Mouse (Mus musculus) limb, embryonic 14.5 days (tissue): ENCODE measurements around the gene Hip1r. TPM values are rescaled to one million over a fixed set of nuclear protein-coding genes. Genes with fewer than 3 reads are reported as not detected.
"Not testable (repeated sequence)": the region's sequence is repeated elsewhere in the genome, so short reads cannot be mapped to it uniquely, and the experiment has no call there.

Source experiments
- ATAC-seq: fragments of 200-750 bp; cut with Nextera tagmentation; 2 replicates; pipeline ENCODE4 v1.8.0; 2017; ENCODE audit warnings: low read depth, moderate number of reproducible peaks, moderate TSS enrichment; ENCODE audit not compliant: low FRiP score
- DNase-seq: peaks from one replicate; pipeline ENCODE4 v3.0.0-alpha.2; 2015; ENCODE audit warnings: low spot score
- H3K27ac ChIP-seq: fragments of 300-500 bp; sonication (generic); replicated peaks from 2 replicates; pipeline ENCODE4 v1.5.1; 2014; ENCODE audit warnings: low read depth, mild to moderate bottlenecking, low read length, moderate library complexity, mixed read lengths
- H3K27me3 ChIP-seq: fragments of 300-500 bp; sonication (generic); 2 replicates; pipeline ENCODE4 v1.6.1; 2014; ENCODE audit warnings: low read length, mixed read lengths; ENCODE audit not compliant: control insufficient read depth, insufficient read depth
- H3K36me3 ChIP-seq: fragments of 300-500 bp; sonication (generic); 2 replicates; pipeline ENCODE4 v1.6.1; 2014; ENCODE audit warnings: mild to moderate bottlenecking, low read length, moderate library complexity, mixed read lengths; ENCODE audit not compliant: control insufficient read depth, insufficient read depth
- H3K4me1 ChIP-seq: fragments of 300-500 bp; sonication (generic); 2 replicates; pipeline ENCODE4 v1.6.1; 2014; ENCODE audit warnings: antibody characterized with exemption, low read length, mixed read lengths; ENCODE audit not compliant: control insufficient read depth, insufficient read depth
- H3K4me2 ChIP-seq: fragments of 300-500 bp; sonication (generic); replicated peaks from 2 replicates; pipeline ENCODE4 v1.6.1; 2014; ENCODE audit warnings: low read depth, mild to moderate bottlenecking, low read length, moderate library complexity; ENCODE audit not compliant: severe bottlenecking
- H3K4me3 ChIP-seq: fragments of 300-500 bp; sonication (generic); replicated peaks from 2 replicates; pipeline ENCODE4 v1.5.1; 2014; ENCODE audit warnings: low read length
- H3K9ac ChIP-seq: fragments of 300-500 bp; sonication (generic); 2 replicates; pipeline ENCODE4 v1.6.1; 2014; ENCODE audit warnings: mild to moderate bottlenecking, low read depth, low read length, moderate library complexity; ENCODE audit not compliant: severe bottlenecking
- H3K9me3 ChIP-seq: fragments of 300-500 bp; sonication (generic); 2 replicates; pipeline ENCODE4 v1.6.1; 2016; ENCODE audit warnings: low read length; ENCODE audit not compliant: control insufficient read depth
- POLR2A ChIP-seq: fragments of 200-500 bp; IDR thresholded peaks from 2 replicates; pipeline ENCODE4 v1.8.0; 2012; ENCODE audit warnings: inconsistent platforms, mild to moderate bottlenecking, moderate library complexity, borderline replicate concordance; ENCODE audit not compliant: insufficient read depth, insufficient read length; ENCODE audit errors: extremely low read depth
- WGBS: fragments of 180-500 bp; shearing (Covaris S2); extraction: QIAGEN DNeasy Blood & Tissue Kit; methylation state at CpG from one replicate; pipeline ENCODE4 v1.1.7; 2014; 5-methylcytosine and 5-hydroxymethylcytosine counted together
- microRNA-seq: library from miRNA; unstranded; fragments of <30 nt; microRNA quantifications from one replicate; pipeline ENCODE4, GENCODE M21; 2016
- polyA plus RNA-seq, 2 experiments: library from polyadenylated mRNA; depleted of rRNA in 1 of 2; stranded (reverse) in 1 of 2; unstranded in 1 of 2; fragments of >200 nt; fragmentation: Nextera tagmentation in 1 of 2; extraction: Ambion mirVana in 1 of 2; gene quantifications; 2 replicates each; pipeline versions ENCODE4 v1.2.1 to v1.2.3; 2012 to 2014

The Hip1r gene
- polyA plus RNA-seq, 2 experiments, result 9.9 to 10.6 TPM

DNA sequence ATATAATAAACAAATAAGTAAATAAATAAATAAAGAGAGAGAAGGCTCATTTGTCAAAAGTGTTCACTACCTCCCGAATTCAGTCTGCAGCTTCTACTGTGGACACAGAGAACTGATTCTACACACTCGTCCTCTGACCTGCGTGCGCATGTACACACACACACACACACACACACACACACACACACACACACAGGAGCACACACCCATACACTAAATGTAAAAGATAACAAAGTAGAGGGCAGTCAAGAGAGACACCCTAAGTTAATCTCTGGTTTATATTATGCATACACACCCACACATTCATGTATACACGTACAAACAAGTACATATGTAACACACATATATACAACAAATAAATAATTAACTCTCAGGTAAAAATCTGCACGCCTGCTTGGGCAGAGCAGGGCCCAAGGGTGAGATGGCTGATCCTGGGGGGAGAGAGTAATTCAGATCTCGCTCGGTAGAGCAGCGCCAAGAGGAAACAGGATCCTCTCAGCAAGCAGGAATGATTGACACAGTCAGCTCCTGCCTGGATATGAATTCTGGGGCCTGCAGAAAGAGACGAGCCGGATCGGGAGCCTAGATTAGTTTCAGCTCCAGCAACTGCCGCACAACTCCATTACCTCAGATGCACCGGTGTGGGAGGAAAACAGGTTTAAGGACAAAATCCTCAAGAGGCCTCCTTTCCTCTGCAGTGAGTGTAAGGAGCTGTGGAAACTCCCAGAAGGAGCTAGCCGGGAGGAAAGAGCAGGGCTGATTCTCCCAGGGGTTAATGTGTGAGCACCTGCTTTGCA lies 76.0 kb downstream of the Hip1r start:
- ATAC-seq (no peak), DNase-seq (no peak)
- 0 out of 2 replicates have a peak, but pooled peaks cover 4% of the 10 kb centered on the region for H3K4me1 ChIP-seq
- peak overlapping the region; percentile 29; the same call in 1 of the 2 replicates for H3K27ac ChIP-seq
- no peaks in the 10 kb centered on the region for H3K9me3 ChIP-seq
- WGBS, result 62% methylated on average over 15 of the region's 15 CpGs
- TF ChIP-seq POLR2A, result no peak
- no peak overlapping the region for H3K4me3 ChIP-seq
- H3K4me2 ChIP-seq, result no peak overlapping the region
- no peaks in the 10 kb centered on the region for H3K36me3 ChIP-seq
- H3K9ac ChIP-seq, result 0 out of 2 replicates have a peak overlapping the region, but pooled peaks have one; percentile 22
- no peaks in the 10 kb centered on the region for H3K27me3 ChIP-seq

GRCm38 (mm10) chr5:124050095-124051050 lies 76.9 kb downstream of the Hip1r start:
- H3K4me1 ChIP-seq, result 0 out of 2 replicates have a peak, but pooled peaks cover 4% of the 10 kb centered on the region
- no peak for DNase-seq

DNA sequence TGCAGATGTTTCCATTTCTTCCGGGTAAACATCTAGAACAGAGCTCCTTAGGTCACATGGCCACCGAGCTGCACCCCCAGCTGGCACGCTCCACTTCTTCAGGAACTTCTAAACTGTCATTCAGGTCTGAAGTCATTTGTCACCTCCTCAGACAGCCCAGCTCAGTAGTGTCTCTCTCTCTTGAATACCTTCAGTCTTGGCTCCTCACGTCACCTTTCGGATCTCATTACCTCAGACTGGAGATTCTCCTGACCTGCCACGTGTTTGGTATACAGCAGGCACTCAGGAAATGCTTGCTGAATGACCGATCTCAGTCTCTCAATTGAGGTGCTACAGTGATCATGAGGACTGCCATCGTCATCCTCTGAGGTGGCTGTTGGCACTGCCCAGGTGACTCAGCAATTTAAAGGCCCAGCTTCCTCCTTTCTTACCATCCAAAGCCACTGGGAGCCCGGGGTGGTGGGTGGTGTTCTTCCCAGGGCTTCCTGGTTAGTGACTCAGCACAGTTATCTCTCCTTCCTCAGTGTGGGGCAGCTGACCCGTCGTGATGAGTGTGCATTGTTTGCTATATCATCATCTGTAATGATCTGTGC lies 78.6 kb downstream of the Hip1r start:
- no peak for TF ChIP-seq POLR2A
- Histone ChIP-seq H3K9ac (no peak overlapping the region), H3K4me1 (0 out of 2 replicates have a peak, but pooled peaks cover 4% of the 10 kb centered on the region), H3K9me3 (no peaks in the 10 kb centered on the region), H3K4me2 (no peak overlapping the region), H3K27me3 (no peaks in the 10 kb centered on the region), H3K4me3 (no peak overlapping the region), H3K27ac (no peak overlapping the region), H3K36me3 (no peaks in the 10 kb centered on the region)
- DNase-seq (no peak), ATAC-seq (no peak)
- WGBS, result 81% methylated on average over 11 of the region's 11 CpGs

More at GRCm38 (mm10) chr5:124050095-124051050, 76.9 kb downstream of the Hip1r start:
- ATAC-seq, result no peak
- TF ChIP-seq POLR2A, result no peak
- no peaks in the 10 kb centered on the region for H3K9me3 ChIP-seq
- no peak overlapping the region for H3K4me3 ChIP-seq
- H3K27me3 ChIP-seq, result no peaks in the 10 kb centered on the region
- H3K9ac ChIP-seq, result 0 out of 2 replicates have a peak overlapping the region, but pooled peaks have one; percentile 22
- no peak overlapping the region for H3K4me2 ChIP-seq
- H3K27ac ChIP-seq, result peak overlapping the region; percentile 29; the same call in 1 of the 2 replicates
- 43% methylated on average over 14 of the region's 14 CpGs for WGBS
- no peaks in the 10 kb centered on the region for H3K36me3 ChIP-seq

DNA sequence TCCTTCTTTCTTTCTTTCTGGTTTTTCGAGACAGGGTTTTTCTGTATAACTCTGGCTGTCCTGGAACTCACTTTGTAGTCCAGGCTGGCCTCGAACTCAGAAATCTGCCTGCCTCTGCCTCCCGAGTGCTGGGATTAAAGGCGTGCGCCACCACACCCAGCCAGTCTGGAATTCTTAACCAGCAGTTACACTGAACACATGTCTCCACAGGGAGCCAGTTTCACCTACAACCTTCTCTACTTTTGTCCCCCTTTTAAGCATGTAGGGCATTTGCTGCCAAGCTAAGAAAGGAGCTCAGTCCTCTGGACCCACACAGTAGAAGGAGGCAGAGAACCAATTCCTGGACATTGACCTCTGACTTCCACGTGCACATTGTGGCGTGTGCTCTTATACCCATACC lies 79.2 kb downstream of the Hip1r start:
- H3K4me3 ChIP-seq, DNase-seq, H3K4me2 ChIP-seq, H3K4me1 ChIP-seq, H3K27me3 ChIP-seq, H3K9me3 ChIP-seq, H3K36me3 ChIP-seq, H3K27ac ChIP-seq, ATAC-seq, H3K9ac ChIP-seq: not testable (repeated sequence)
- 88% methylated on average over 7 of the region's 7 CpGs for WGBS

Small RNAs within 50 kb of the gene (microRNA-seq; reads per million reads assigned to microRNA genes)
- not detected for gene Mir7032

Other genes with a start within 250 kb of the Hip1r start
- 76.3 and 120 TPM in 2 replicates for gene Rsrc2, start 224.2 kb upstream of the Hip1r start, polyA plus RNA-seq (2012; rRNA removed)
- 113 and 124 TPM in 2 replicates for gene Rsrc2, start 224.2 kb upstream of the Hip1r start, polyA plus RNA-seq (2014; fragmentation: Nextera tagmentation; extraction: Ambion mirVana)
- gene Kntc1, start 223.9 kb upstream of the Hip1r start, polyA plus RNA-seq (2012; rRNA removed), result 30.6 and 31.2 TPM in 2 replicates
- 26.0 and 30.2 TPM in 2 replicates for gene Kntc1, start 223.9 kb upstream of the Hip1r start, polyA plus RNA-seq (2014; fragmentation: Nextera tagmentation; extraction: Ambion mirVana)
- 1.8 and 2.5 TPM in 2 replicates for gene Hcar2, start 108.1 kb upstream of the Hip1r start, polyA plus RNA-seq (2012; rRNA removed)
- gene Hcar2, start 108.1 kb upstream of the Hip1r start, polyA plus RNA-seq (2014; fragmentation: Nextera tagmentation; extraction: Ambion mirVana), result 2.4 and 4.2 TPM in 2 replicates
- gene Hcar1, start 93.6 kb upstream of the Hip1r start, polyA plus RNA-seq (2012; rRNA removed), result 0.52 and 0.72 TPM in 2 replicates
- gene Hcar1, start 93.6 kb upstream of the Hip1r start, polyA plus RNA-seq (2014; fragmentation: Nextera tagmentation; extraction: Ambion mirVana), result 0.21 and 0.30 TPM in 2 replicates
- 33.1 and 64.5 TPM in 2 replicates for gene Denr, start 66.5 kb upstream of the Hip1r start, polyA plus RNA-seq (2012; rRNA removed)
- 121 and 126 TPM in 2 replicates for gene Denr, start 66.5 kb upstream of the Hip1r start, polyA plus RNA-seq (2014; fragmentation: Nextera tagmentation; extraction: Ambion mirVana)
- 0.90 and 2.1 TPM in 2 replicates for gene Gm43518, start 46.2 kb upstream of the Hip1r start, polyA plus RNA-seq (2012; rRNA removed)
- 2.2 and 2.4 TPM in 2 replicates for gene Gm43518, start 46.2 kb upstream of the Hip1r start, polyA plus RNA-seq (2014; fragmentation: Nextera tagmentation; extraction: Ambion mirVana)
- 9.2 and 9.5 TPM in 2 replicates for gene Ccdc62, start 42.9 kb upstream of the Hip1r start, polyA plus RNA-seq (2012; rRNA removed)
- gene Ccdc62, start 42.9 kb upstream of the Hip1r start, polyA plus RNA-seq (2014; fragmentation: Nextera tagmentation; extraction: Ambion mirVana), result 4.0 and 6.6 TPM in 2 replicates
- gene Vps37b, start 58.6 kb downstream of the Hip1r start, polyA plus RNA-seq (2012; rRNA removed), result 44.2 and 54.9 TPM in 2 replicates
- 29.3 and 34.4 TPM in 2 replicates for gene Vps37b, start 58.6 kb downstream of the Hip1r start, polyA plus RNA-seq (2014; fragmentation: Nextera tagmentation; extraction: Ambion mirVana)
- gene Abcb9, start 122.2 kb downstream of the Hip1r start, polyA plus RNA-seq (2012; rRNA removed), result 2.6 and 3.8 TPM in 2 replicates
- gene Abcb9, start 122.2 kb downstream of the Hip1r start, polyA plus RNA-seq (2014; fragmentation: Nextera tagmentation; extraction: Ambion mirVana), result 2.2 and 3.4 TPM in 2 replicates
- 26.5 and 42.0 TPM in 2 replicates for gene Ogfod2, start 138.7 kb downstream of the Hip1r start, polyA plus RNA-seq (2012; rRNA removed)
- 14.2 and 16.4 TPM in 2 replicates for gene Ogfod2, start 138.7 kb downstream of the Hip1r start, polyA plus RNA-seq (2014; fragmentation: Nextera tagmentation; extraction: Ambion mirVana)
- gene Arl6ip4, start 142.5 kb downstream of the Hip1r start, polyA plus RNA-seq (2012; rRNA removed), result 67.6 and 95.1 TPM in 2 replicates
- gene Arl6ip4, start 142.5 kb downstream of the Hip1r start, polyA plus RNA-seq (2014; fragmentation: Nextera tagmentation; extraction: Ambion mirVana), result 88.3 and 94.9 TPM in 2 replicates